Mouse (Mus musculus) hindlimb bud, embryonic 11.5 days (tissue): ENCODE data around the gene Ephb3.

Experiments
- DNase-seq: peaks from one replicate; pipeline ENCODE4 v3.0.0-alpha.2; 2012; ENCODE audit warnings: low read depth, low spot score; ENCODE audit errors: extremely low spot score

Gene Ephb3

DNA sequence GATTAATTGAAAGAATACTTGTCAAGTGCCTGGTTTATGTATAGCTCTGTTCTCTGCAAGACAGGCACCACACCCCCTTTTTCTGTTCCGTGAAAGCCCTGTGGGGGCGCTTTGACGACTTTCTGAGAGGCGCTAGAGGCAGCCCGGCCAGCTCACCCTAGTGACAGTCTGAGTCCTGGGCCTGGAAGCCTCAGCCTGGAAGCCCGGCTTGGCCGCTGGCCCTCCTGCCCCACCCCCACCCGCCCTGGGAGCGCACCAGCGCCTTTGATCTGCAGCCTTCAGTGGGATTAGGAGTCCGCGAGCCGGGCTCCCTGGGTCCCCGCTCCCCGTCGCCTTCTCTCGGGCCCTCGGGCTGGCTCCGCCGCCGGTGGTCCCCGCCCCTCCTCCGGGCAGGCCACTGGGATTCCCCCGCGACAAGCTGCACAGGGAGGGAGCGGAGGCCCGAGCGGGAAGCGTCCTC lies 41.4 kb downstream of the Ephb3 start:
- peak; percentile 64 for DNase-seq

- no peak for DNase-seq
These were observed 42.0 kb downstream of the Ephb3 start for GRCm38 (mm10) chr16:21246391-21247036.

DNA sequence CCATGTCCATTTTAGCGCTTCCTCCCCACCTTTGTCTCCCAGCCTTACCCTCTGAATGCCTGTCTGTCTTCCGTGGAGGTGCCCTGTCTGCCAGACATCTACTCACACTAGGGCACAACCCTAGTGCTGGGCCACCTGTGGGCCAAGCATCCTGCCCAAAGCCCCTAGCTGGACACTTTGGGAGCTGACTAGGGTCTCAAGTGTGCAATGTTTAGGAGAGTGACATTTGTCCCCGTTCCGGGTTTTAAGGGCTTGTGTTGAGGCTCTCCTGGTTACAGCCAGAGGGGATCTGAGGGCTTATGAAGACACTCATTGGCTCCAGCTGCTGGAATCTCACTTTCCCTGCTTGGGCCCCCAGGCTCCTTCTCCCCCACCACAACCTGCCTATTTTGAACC lies 42.5 kb downstream of the Ephb3 start:
- no peak for DNase-seq

DNA sequence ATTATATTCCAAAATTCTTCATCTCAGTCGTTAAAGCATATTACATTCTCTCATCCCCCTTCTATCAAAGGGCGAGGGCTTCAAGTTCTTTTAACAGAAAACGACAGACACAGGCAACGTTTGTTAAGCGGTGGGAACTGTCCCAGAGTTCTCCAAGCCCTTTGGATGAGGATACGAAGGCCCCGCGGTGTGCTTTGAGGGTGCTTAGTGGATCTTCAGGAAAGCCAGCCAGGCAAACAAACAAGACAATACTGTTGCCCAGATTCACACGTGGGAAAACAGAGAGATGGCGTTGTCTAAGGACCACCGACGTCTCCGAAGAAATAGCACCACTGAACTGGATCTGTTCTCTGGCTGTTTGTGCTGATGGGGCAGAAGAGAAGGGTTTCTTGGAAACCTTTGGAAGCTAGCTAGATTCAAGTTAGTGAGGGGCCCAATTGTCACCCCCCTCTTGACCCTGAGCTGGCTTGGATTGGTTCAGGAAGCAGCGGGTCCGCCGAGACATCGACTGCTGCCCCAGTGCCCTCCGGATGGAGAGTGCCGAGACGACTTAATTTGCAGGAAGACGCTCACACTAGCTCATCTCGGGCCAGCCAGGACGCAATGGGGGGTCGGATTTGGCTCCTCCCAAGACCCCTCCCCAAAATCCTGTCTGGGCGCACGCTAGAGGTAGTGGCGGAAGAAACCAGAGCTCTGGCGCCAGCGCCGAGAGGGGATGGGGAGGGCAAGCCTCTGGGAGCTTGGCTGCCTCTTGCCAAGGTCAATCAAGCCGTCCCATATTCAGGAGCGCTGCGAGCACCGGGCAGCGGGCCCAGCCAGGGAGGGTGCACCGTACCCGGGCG lies 43.5 kb downstream of the Ephb3 start:
- DNase-seq = no peak

DNA sequence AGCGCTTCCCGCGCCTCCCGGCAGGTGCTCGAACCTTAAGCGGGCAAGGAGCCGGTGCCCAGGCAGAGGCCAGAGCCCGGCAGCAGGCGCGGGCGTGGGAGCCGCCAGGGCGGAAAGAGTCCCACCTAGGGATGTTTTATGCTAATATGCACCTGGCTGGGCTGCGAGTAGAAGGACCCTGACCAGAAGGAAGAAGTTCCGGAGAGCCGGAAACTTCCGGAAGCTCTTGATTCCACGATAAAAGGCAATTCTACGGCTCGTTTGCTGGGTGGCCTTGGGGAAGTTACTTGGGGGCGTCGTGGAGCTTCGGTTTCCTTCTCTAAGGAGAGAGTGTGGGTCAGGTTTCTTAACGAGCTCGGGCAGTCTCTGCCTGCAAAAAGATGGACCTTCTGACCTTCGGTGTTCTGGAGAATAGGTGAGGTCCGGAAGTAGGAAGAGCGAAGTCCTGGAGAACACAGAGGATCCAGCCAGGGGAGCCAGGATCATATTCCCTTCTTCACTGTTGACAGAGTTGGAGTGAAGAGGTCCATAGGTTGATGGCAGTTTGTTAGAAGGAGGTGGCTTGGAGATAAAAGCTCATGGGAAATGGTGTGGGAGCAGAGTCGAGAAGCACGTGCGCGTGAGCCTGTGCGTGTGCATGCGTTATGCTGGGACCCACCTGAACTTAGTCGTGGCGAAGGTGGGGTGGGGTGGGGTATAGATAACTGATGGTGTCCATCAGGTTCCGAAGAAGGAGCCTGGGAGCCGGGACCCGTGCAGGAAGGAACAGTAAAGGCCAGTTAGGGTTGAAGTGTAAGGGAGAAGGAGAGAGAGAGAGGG lies 44.4 kb downstream of the Ephb3 start:
- no peak for DNase-seq

GRCm38 (mm10) chr16:21252401-21252955 lies 47.9 kb downstream of the Ephb3 start:
- no peak for DNase-seq

GRCm38 (mm10) chr16:21255574-21256304 lies 51.2 kb downstream of the Ephb3 start:
- DNase-seq = no peak

DNA sequence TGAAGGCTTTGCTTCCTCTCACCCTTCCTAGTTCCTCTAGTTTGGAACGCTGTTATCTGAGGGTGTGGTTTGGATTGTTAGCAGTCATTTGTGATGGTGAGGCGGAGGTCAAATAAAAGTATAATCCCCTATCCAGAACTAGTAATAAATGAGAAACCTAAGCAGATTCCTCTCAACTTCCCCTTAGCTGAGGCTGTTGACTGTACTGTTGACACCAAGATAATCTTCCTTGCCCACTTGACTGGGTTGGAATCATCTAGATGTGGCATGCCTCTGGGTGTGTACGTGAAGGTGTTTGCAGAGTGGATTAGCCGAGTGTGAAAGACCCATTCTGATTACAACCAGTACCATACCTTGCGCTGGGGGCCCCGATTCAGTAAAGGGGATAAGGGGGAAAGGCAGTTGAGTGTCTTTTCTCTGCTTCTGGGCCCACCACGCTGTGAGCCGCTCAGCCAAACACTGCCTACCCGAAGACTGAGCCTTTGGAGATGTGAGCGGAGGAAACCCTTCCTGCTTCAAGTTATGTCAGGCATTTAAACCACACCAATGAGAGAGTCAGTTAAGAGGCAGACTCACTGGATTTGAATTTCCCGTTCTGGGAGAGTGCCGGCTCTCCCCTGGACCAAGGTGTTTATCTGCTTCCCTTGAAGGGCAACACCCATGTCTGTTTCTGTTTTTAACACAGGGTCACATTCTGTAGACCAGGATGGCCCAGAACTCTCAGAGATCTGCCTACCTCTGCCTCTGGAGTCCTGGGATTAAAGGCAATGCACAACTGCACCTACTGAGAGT lies 52.2 kb downstream of the Ephb3 start:
- no peak for DNase-seq

GRCm38 (mm10) chr16:21265417-21265816 lies 60.9 kb downstream of the Ephb3 start:
- DNase-seq = no peak

DNA sequence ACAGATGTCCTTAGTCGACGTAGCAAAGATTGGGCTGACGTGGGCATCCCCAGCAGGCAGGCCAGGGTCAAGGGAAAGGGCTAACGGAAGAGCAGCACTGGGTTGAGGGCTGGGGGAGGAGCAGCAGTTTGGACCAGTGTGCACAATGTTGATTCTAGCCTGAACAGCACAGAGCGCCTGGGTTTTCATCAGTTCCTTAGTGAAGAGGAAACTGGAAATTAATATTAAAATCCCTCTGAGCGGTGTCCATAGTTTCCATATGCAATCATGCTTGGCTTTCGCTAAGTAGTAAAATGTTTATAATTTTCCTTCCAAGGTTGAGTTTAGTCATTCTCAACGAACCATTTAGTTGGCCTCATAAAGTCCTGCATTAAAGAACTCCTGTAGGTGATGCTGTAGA lies 65.2 kb downstream of the Ephb3 start:
- no peak for DNase-seq

GRCm38 (mm10) chr16:21271773-21272247 lies 67.3 kb downstream of the Ephb3 start:
- no peak for DNase-seq

DNA sequence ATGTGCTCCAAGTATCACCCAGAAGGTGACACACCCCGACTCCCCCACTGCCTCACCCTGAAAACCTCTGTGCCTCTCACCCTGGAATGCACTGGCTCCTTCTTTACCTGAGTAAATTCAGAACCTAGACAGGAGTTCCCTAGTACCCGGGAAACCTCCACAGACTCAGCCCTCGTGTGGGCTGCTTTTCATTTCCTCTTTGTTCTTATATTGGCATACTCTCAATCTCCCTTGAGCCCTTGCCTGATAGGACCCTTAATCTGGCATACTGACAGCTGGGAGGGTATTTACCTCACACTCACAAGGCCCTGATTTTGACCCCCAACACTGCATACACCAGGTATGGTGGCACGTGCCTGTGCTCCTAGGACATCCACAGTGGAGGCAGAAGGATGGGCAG lies 68.2 kb downstream of the Ephb3 start:
- DNase-seq = no peak
